Mouse (Mus musculus): Measurements from ENCODE around the gene Cald1. TPM values are rescaled to one million over a fixed set of nuclear protein-coding genes. Genes with fewer than 3 reads are reported as not detected.

Gene Cald1
- total and polyA plus RNA-seq, 2 experiments, result 44.6 to 61.0 TPM

DNA sequence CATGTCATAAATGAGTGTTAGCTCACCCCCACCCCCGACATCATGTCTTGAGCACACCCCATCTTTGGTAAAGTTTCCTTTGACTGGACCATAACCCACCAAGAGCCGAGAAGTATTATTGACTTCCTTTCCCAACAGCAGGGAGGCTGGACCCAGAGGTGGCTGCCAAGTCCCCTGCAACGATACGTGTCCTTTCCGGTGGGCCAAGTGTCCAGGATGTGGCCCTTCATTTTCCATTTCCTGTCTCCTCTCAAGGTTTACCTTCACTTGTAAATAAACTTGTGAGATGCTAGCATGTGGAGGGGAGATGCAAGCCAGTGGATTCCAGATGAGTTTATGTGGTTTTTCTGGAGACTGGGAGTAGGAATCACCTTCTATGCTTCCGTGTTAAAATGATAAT, 132.7 kb downstream of the Cald1 start:
- TF ChIP-seq CTCF (IDR thresholded peaks at IDR 0.05; ENCODE audit: low read depth, low read length) (no peak), POLR2A (IDR thresholded peaks at IDR 0.05; ENCODE audit: extremely low read depth, insufficient read depth, low read length) (no peak)
- Histone ChIP-seq H3K4me1 (ENCODE audit: control insufficient read depth, insufficient read depth, low read length) (peaks cover 13% of the 10 kb centered on the region), H3K27me3 (ENCODE audit: control insufficient read depth, insufficient read depth, low read length) (no peaks in the 10 kb centered on the region), H3K27ac (replicated peaks; ENCODE audit: insufficient read depth, low read depth, low read length) (no peak overlapping the region), H3K79me2 (ENCODE audit: control insufficient read depth, insufficient read depth, low read length) (peaks cover 31% of the 10 kb centered on the region), H3K4me3 (ENCODE audit: insufficient read depth, low read depth, low read length) (no peak overlapping the region), H3K36me3 (ENCODE audit: control insufficient read depth, insufficient read depth, low read length) (no peaks in the 10 kb centered on the region), H3K9ac (ENCODE audit: low read depth, low read length) (no peak overlapping the region)
- no peak for DNase-seq (ENCODE audit: extremely low read depth, low read depth, low spot score)
- WGBS, result 54% methylated on average over 6 of the region's 6 CpGs

DNA sequence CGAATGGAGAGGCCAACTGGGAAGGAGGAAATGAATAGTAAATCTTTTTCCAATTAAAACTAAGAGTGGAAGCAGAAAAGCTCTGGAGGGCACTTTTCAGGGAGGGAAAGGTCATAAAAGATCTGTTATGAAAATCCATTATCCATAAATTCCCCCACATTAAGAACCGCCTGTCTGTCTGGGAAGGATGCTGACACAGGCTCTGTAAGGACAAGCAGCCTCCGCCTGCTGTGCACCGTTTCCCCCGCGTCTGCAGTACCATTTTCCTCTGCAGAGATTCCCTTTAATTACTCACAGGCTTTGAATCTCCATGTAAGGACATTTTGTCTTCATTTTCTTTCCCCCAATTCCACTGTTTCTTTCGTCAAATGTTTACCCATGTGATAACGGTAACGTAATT, 133.2 kb downstream of the Cald1 start:
- no peaks in the 10 kb centered on the region for H3K27me3 ChIP-seq (ENCODE audit: control insufficient read depth, insufficient read depth, low read length)
- H3K27ac ChIP-seq (replicated peaks; ENCODE audit: insufficient read depth, low read depth, low read length), result no peak overlapping the region
- WGBS, result 76% methylated on average over 9 of the region's 9 CpGs

DNA sequence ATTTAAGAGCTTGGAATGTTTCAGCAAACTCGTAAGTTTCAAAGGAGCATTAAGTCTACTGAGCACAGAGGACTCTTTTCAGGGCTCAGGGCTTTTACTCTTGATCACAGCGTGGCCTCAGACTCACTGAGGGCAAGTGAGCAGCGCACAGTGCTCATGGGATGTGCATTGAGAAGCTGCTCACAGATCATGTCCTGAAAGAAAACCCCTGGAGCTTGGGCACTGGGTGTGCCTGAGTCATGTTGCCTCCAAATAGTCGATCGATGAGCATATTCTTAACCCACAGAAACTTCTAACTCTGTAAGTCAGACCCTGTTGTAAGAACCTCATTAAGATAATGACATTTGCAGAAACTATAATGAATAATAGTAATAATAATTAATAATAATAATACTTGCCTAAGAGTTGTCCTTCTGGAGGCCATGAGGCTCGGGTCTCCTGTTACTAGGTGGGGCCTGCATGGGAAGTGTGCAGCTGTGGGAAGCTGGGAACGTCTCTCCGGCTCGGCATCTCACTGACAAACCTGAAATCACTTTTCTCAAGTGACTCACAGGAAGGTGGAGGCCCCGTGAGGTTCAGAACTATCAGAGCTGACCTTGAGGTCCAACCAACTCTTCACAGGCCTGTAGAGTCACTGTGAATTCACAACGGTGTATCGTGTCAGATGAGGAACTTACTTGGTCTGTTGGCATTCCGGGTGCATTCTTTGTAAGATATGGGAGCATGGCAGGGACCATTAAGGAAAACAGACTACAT, 136.8 kb downstream of the Cald1 start:
- DNase-seq (ENCODE audit: extremely low read depth, low read depth, low spot score), result no peak
- no peak overlapping the region for H3K4me3 ChIP-seq (ENCODE audit: insufficient read depth, low read depth, low read length)
- WGBS, result 79% methylated on average over 13 of the region's 13 CpGs
- H3K36me3 ChIP-seq (ENCODE audit: control insufficient read depth, insufficient read depth, low read length), result no peaks in the 10 kb centered on the region; the same call in none of the 2 replicates
- peaks cover 28% of the 10 kb centered on the region for H3K79me2 ChIP-seq (ENCODE audit: control insufficient read depth, insufficient read depth, low read length)
- H3K27me3 ChIP-seq (ENCODE audit: control insufficient read depth, insufficient read depth, low read length), result no peaks in the 10 kb centered on the region
- peaks cover 9% of the 10 kb centered on the region for H3K4me1 ChIP-seq (ENCODE audit: control insufficient read depth, insufficient read depth, low read length)
- TF ChIP-seq CTCF (IDR thresholded peaks at IDR 0.05; ENCODE audit: low read depth, low read length) (no peak), POLR2A (IDR thresholded peaks at IDR 0.05; ENCODE audit: extremely low read depth, insufficient read depth, low read length) (no peak)
- no peak overlapping the region for H3K9ac ChIP-seq (ENCODE audit: low read depth, low read length)
- no peak overlapping the region for H3K27ac ChIP-seq (replicated peaks; ENCODE audit: insufficient read depth, low read depth, low read length)

More for the DNA sequence above, 133.2 kb downstream of the Cald1 start:
- peaks cover 15% of the 10 kb centered on the region for H3K4me1 ChIP-seq (ENCODE audit: control insufficient read depth, insufficient read depth, low read length)
- no peaks in the 10 kb centered on the region for H3K36me3 ChIP-seq (ENCODE audit: control insufficient read depth, insufficient read depth, low read length)
- no peak overlapping the region for H3K9ac ChIP-seq (ENCODE audit: low read depth, low read length)
- TF ChIP-seq POLR2A (IDR thresholded peaks at IDR 0.05; ENCODE audit: extremely low read depth, insufficient read depth, low read length) (no peak), CTCF (IDR thresholded peaks at IDR 0.05; ENCODE audit: low read depth, low read length) (no peak)
- peaks cover 31% of the 10 kb centered on the region for H3K79me2 ChIP-seq (ENCODE audit: control insufficient read depth, insufficient read depth, low read length)
- H3K4me3 ChIP-seq (ENCODE audit: insufficient read depth, low read depth, low read length), result no peak overlapping the region
- DNase-seq (ENCODE audit: extremely low read depth, low read depth, low spot score), result no peak

DNA sequence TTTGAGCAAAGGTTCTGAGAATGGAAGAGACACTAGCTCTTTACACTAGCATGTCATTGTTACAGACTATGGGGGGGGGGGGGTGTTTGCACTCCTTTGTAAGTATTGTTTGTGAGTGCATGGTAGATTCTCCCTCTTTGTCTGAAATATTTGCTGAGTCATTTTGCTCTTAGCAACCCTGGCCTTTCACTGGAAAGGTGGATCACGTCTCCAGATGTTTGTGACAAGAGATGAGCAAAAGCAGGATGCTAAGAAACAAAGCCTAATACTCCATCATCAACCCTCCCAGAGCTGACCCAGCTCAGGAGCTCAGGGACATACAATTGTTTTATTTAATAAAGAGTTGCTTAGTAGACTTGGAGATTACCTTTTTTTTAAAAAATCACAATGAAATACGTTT, 138.6 kb downstream of the Cald1 start:
- Histone ChIP-seq H3K9ac (ENCODE audit: low read depth, low read length) (no peak overlapping the region), H3K4me3 (ENCODE audit: insufficient read depth, low read depth, low read length) (no peak overlapping the region), H3K27ac (replicated peaks; ENCODE audit: insufficient read depth, low read depth, low read length) (no peak overlapping the region), H3K27me3 (ENCODE audit: control insufficient read depth, insufficient read depth, low read length) (no peaks in the 10 kb centered on the region), H3K4me1 (ENCODE audit: control insufficient read depth, insufficient read depth, low read length) (peaks cover 9% of the 10 kb centered on the region), H3K36me3 (ENCODE audit: control insufficient read depth, insufficient read depth, low read length) (peaks cover 6% of the 10 kb centered on the region), H3K79me2 (ENCODE audit: control insufficient read depth, insufficient read depth, low read length) (peaks cover 23% of the 10 kb centered on the region)
- no peak for DNase-seq (ENCODE audit: extremely low read depth, low read depth, low spot score)
- WGBS, result 50% methylated on average over 2 of the region's 2 CpGs
- TF ChIP-seq CTCF (IDR thresholded peaks at IDR 0.05; ENCODE audit: low read depth, low read length), result no peak
- no peak for TF ChIP-seq POLR2A (IDR thresholded peaks at IDR 0.05; ENCODE audit: extremely low read depth, insufficient read depth, low read length)

DNA sequence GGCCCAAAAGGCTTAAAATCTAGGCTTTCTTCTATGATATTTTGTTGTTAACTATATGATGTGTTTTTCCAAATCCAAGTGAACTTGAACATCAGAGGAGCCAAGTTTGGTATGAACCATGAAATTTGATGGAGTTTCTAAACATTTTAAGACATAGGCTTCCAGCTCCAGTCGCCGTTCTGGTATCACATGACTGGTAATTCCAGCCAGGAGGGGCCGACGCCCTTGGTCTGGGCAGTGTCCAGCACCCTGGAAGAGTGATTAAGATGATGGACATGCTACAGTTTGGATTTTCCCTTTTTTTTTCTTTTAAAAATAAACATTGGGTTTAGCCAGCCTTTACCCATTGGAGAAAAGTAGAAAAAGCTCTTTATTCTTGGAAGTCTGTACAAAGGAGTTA, 145.6 kb downstream of the Cald1 start:
- DNase-seq (ENCODE audit: extremely low read depth, low read depth, low spot score), result no peak
- H3K27me3 ChIP-seq (ENCODE audit: control insufficient read depth, insufficient read depth, low read length), result no peaks in the 10 kb centered on the region
- H3K79me2 ChIP-seq (ENCODE audit: control insufficient read depth, insufficient read depth, low read length), result peaks cover 8% of the 10 kb centered on the region
- H3K9ac ChIP-seq (ENCODE audit: low read depth, low read length), result no peak overlapping the region
- WGBS, result 61% methylated on average over 4 of the region's 4 CpGs
- TF ChIP-seq CTCF (IDR thresholded peaks at IDR 0.05; ENCODE audit: low read depth, low read length) (no peak), POLR2A (IDR thresholded peaks at IDR 0.05; ENCODE audit: extremely low read depth, insufficient read depth, low read length) (no peak)
- H3K4me3 ChIP-seq (ENCODE audit: insufficient read depth, low read depth, low read length), result no peak overlapping the region
- peaks cover 44% of the 10 kb centered on the region for H3K36me3 ChIP-seq (ENCODE audit: control insufficient read depth, insufficient read depth, low read length)
- H3K27ac ChIP-seq (replicated peaks; ENCODE audit: insufficient read depth, low read depth, low read length), result no peak overlapping the region
- H3K4me1 ChIP-seq (ENCODE audit: control insufficient read depth, insufficient read depth, low read length), result peaks cover 3% of the 10 kb centered on the region

DNA sequence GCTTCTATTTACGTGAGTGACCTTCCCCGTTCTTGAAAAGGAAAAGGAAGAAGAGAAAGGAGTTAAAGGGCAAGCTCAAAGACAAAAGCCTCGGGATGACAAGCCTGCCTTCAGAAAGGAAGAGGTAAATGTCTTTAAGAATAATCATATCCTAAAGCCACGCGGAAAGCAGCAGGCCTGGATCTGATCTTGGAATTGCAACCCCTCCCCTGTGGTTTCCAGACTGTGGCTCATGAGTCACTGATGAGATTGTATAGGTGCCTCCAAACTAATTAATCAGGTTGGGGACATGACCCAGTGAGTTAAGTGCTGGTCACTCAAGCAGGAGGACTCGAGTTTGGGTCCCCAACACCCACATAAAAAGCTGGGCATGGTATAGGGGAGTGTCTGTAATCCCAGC, 149.5 kb downstream of the Cald1 start:
- no peaks in the 10 kb centered on the region for H3K27me3 ChIP-seq (ENCODE audit: control insufficient read depth, insufficient read depth, low read length)
- H3K4me3 ChIP-seq (ENCODE audit: insufficient read depth, low read depth, low read length), result no peak overlapping the region
- peaks cover 20% of the 10 kb centered on the region for H3K4me1 ChIP-seq (ENCODE audit: control insufficient read depth, insufficient read depth, low read length)
- peaks cover 42% of the 10 kb centered on the region for H3K36me3 ChIP-seq (ENCODE audit: control insufficient read depth, insufficient read depth, low read length)
- WGBS, result 72% methylated on average over 6 of the region's 6 CpGs
- H3K9ac ChIP-seq (ENCODE audit: low read depth, low read length), result no peak overlapping the region
- DNase-seq (ENCODE audit: extremely low read depth, low read depth, low spot score), result no peak
- H3K27ac ChIP-seq (replicated peaks; ENCODE audit: insufficient read depth, low read depth, low read length), result no peak overlapping the region
- TF ChIP-seq CTCF (IDR thresholded peaks at IDR 0.05; ENCODE audit: low read depth, low read length) (no peak), POLR2A (IDR thresholded peaks at IDR 0.05; ENCODE audit: extremely low read depth, insufficient read depth, low read length) (no peak)
- H3K79me2 ChIP-seq (ENCODE audit: control insufficient read depth, insufficient read depth, low read length), result peaks cover 5% of the 10 kb centered on the region; the same call in 1 of the 2 replicates
